Mouse (Mus musculus) lung, embryonic 16.5 days (tissue): ENCODE results near the gene Trim72. TPM values are rescaled to one million over a fixed set of nuclear protein-coding genes. Genes with fewer than 3 reads are reported as not detected.

Source experiments
- ATAC-seq: fragments of 200-750 bp; cut with Nextera tagmentation; 2 replicates; pipeline ENCODE4 v1.8.0; 2017; ENCODE audit warnings: low read depth, mild to moderate bottlenecking, moderate library complexity
- H3K27ac ChIP-seq: fragments of 300-500 bp; sonication (generic); 2 replicates; pipeline ENCODE4 v1.5.1; 2014; ENCODE audit warnings: mild to moderate bottlenecking, control low read depth, low read length
- H3K27me3 ChIP-seq: fragments of 300-500 bp; sonication (generic); 2 replicates; pipeline ENCODE4 v1.6.1; 2014; ENCODE audit warnings: low read depth, low read length, mixed read lengths; ENCODE audit not compliant: control insufficient read depth, insufficient read depth
- H3K36me3 ChIP-seq: fragments of 300-500 bp; sonication (generic); 2 replicates; pipeline ENCODE4 v1.6.1; 2014; ENCODE audit warnings: low read length; ENCODE audit not compliant: control insufficient read depth, insufficient read depth
- H3K4me1 ChIP-seq: fragments of 300-500 bp; sonication (generic); replicated peaks from 2 replicates; pipeline ENCODE4 v1.6.1; 2014; ENCODE audit warnings: low read length, mixed read lengths; ENCODE audit not compliant: control insufficient read depth, insufficient read depth
- H3K4me2 ChIP-seq: fragments of 300-500 bp; sonication (generic); 2 replicates; pipeline ENCODE4 v1.6.1; 2014; ENCODE audit warnings: low read depth, low read length, control low read depth
- H3K4me3 ChIP-seq: fragments of 300-500 bp; sonication (generic); 2 replicates; pipeline ENCODE4 v1.5.1; 2014; ENCODE audit warnings: mild to moderate bottlenecking, low read length, control low read depth
- H3K9ac ChIP-seq: fragments of 300-500 bp; sonication (generic); 2 replicates; pipeline ENCODE4 v1.6.1; 2014; ENCODE audit warnings: low read length, control low read depth
- H3K9me3 ChIP-seq: fragments of 300-500 bp; sonication (generic); 2 replicates; pipeline ENCODE4 v1.6.1; 2016; ENCODE audit warnings: low read length; ENCODE audit not compliant: control insufficient read depth
- WGBS: fragments of 180-500 bp; shearing (Covaris S2); extraction: QIAGEN DNeasy Blood & Tissue Kit; methylation state at CpG from one replicate; pipeline ENCODE4 v1.1.7; 2014; 5-methylcytosine and 5-hydroxymethylcytosine counted together
- polyA plus RNA-seq: library from polyadenylated mRNA; unstranded; fragments of >200 nt; fragmentation: Nextera tagmentation; extraction: Ambion mirVana; gene quantifications from 2 replicates; pipeline ENCODE4 v1.2.1, GENCODE M21; 2015

Gene Trim72
- 0.28 and 0.63 TPM in 2 replicates for polyA plus RNA-seq

DNA sequence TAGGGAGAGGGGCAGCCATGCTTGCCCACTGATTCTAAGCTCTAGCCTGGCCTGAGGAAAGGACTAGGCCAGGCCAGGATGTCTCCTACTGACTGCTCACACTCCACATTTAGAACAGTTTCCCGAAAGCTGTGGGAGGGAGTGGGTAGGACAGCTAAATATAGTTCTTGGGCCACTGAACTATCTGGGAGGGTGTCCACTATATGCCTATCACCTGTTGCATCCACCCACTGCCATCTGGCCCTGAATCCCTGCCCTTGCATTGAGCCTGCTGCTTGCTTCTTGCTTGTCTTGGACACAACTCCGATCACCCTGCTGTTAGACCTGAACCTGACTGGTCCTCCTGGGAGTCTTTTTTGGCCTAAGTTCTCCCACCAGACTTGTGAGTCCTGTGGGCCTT, at the start of gene Trim72:
Gene Trim72, plus strand, starts transcription at position 262 of the 400 bp plus-strand sequence.
- Histone ChIP-seq H3K27me3 (no peaks in the 10 kb centered on the region), H3K4me1 (peaks cover 8% of the 10 kb centered on the region; the same call in 1 of the 2 replicates), H3K4me2 (peak within 1 kb of the TSS; percentile 49), H3K4me3 (peak within 1 kb of the TSS; percentile 28), H3K9me3 (no peaks in the 10 kb centered on the region), H3K27ac (peak within 1 kb of the TSS; percentile 87), H3K9ac (peak within 1 kb of the TSS; percentile 59), H3K36me3 (no peaks in the 10 kb centered on the region)
- whole genome bisulfite sequencing: 79% methylated on average over 2 of the region's 2 CpGs
- no peak for ATAC-seq

DNA sequence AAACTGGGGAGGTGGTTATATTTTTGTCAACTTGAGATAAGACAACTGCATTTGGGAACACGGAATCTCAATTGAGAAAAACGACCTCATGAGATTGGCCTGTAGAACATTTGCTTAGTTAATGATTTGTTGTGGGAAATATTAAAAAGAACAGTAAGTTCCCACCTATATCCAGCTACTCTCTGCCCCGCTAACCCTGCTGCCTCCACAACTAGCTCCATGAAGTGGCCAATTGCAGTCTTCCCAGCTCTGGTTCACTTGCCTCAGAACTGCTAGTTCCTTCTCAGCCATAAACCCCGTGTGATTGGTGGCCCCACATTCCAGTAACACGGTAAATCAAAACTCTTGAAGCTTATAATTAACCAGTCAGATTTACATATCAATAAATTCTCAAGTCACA, 44.4 kb upstream of the Trim72 start:
- 48% methylated on average over 5 of the region's 5 CpGs for WGBS
- Histone ChIP-seq H3K9ac (no peak overlapping the region), H3K27ac (no peak overlapping the region), H3K4me1 (no peaks in the 10 kb centered on the region), H3K4me2 (no peak overlapping the region), H3K4me3 (no peak overlapping the region), H3K27me3 (no peaks in the 10 kb centered on the region), H3K36me3 (no peaks in the 10 kb centered on the region), H3K9me3 (no peaks in the 10 kb centered on the region)
- no peak for ATAC-seq

DNA sequence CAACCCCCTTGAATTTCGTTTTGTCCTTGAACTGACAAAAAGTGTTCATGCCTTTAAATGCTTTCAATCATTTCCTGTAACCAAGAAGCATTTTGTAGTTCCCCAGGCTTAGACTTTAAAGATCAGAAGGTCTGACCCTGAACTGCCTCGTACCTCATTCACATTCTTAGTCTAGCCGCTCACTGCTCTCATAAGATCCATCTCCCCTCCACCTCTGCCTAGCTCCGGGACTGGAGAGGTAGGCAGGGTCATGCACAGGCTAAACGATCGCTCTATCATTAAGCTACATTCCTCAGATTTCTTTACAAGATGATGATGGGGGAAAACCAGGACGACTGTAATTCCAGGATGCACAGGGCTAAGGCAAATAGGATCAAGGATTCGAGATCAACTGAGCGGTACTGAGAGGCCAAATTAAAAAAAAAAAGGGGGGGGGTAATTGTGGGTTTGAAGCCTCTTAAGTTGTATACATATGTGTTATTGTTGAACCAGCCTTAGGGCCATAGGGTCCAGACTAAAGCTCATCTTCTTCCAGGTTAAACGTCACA, 37.3 kb upstream of the Trim72 start:
- ATAC-seq: no peak
- Histone ChIP-seq H3K4me3 (peak overlapping the region; percentile 97), H3K27me3 (no peaks in the 10 kb centered on the region), H3K36me3 (peaks cover 15% of the 10 kb centered on the region), H3K9ac (peak overlapping the region; percentile 98), H3K27ac (peak overlapping the region; percentile 98), H3K9me3 (no peaks in the 10 kb centered on the region), H3K4me2 (peak overlapping the region; percentile 81), H3K4me1 (peaks cover 16% of the 10 kb centered on the region)
- WGBS: 4% methylated on average over 10 of the region's 10 CpGs

DNA sequence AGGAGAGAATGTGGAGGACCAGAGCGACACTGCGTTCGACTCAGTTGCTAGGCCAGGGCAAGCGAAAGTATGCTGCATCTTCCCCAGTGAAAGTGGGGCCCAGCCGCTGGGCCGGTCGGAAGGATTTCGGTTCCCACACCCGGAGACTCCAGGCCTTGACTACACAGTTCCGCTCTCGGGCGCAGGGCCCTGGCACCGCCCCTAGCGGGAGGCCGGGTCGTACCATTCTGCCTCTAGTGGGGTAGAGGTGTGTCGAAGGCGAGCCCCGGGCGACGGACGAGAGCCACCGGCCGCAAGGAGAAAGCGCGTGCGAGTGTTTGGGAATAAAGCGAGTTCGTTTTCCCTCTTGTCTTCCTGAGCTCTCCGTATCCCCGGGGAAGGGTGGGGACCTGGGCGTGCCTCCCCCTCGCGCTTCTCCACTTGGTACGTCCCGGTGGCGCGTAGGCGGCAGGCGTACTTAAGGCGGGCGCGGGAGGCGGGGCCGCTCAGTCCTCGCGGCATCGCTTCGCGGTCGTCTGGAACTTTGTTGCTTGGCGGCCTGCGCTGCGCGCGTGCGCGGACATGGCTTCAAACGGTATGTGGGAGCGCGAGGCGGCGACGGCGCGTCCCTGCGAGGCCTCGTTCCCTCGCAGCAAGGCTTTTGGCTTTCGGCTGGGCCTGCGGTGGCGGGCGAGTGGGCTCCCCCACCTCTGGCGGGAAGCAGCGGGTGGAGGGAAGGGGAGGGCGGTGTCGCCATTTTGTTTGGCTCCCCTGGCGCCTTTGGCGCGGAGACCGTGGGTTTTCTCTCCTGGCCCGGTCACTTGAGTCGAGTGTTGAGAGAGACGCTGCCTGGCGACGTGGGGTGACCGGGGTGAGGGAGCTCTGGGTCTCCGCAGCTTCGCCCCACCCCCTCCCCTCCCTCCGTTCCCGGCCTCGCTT, 36.5 kb upstream of the Trim72 start, which contains the start of gene Fus:
Gene Fus, plus strand, starts transcription at position 454 of the 918 bp plus-strand sequence.
- H3K27ac ChIP-seq: peak within 1 kb of the TSS; percentile 98
- H3K27me3 ChIP-seq: no peaks in the 10 kb centered on the region
- H3K9ac ChIP-seq: peak within 1 kb of the TSS; percentile 98
- peak; percentile 95 for ATAC-seq
- H3K9me3 ChIP-seq: no peaks in the 10 kb centered on the region
- WGBS: under 1% methylated on average over 92 of the region's 92 CpGs
- H3K4me3 ChIP-seq: peak within 1 kb of the TSS; percentile 97
- peak within 1 kb of the TSS; percentile 81 for H3K4me2 ChIP-seq
- peaks cover 21% of the 10 kb centered on the region for H3K36me3 ChIP-seq
- H3K4me1 ChIP-seq: peaks cover 16% of the 10 kb centered on the region

DNA sequence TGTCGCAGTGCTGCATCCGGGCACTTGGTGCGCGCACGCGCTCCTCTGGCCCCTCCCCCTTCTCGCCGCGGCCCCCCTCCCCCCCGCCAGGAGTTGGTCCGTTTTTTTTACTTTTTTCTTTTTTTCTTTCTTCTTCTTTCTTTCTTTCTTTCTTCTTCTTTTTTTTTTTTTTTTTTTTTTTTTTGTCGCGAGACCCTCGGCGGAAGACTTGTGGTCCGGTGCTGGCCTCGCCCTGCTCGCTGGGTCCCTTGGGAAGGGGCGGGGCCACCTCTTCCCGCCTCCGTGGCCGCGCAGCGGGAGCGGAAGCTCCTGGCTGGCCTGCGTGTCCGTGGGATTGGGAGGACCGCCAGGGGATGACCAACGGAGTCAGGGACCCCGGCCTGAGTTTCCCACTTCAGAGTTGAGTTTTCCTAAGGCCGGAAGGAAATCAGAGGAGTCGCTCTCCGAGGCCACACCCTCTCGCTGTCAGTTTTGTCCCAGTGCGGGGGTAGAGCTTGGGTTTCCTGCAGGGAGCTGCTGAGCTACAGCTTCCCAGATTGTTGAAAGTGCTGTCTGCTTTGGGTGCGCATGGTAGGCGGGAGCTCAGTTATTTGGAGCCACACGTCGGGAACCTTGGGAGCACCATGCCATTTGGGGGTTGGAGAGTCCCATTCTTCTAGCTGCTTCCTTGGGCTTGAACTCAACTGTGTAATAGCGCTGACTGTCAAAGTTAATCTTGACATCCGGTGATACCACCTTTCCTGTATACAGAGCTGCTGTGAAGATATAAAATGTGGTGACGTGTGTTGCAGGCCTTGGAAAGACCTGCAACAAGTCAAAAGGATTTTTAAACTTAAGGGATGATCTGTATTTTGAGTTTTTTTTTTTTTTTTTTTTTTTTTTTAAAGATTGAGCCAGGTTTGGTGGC, 35.6 kb upstream of the Trim72 start:
- Histone ChIP-seq H3K4me1 (peaks cover 16% of the 10 kb centered on the region), H3K4me2 (peak overlapping the region; percentile 73), H3K36me3 (peaks cover 29% of the 10 kb centered on the region), H3K9me3 (no peaks in the 10 kb centered on the region), H3K27ac (peak overlapping the region; percentile 98), H3K4me3 (peak overlapping the region; percentile 97), H3K27me3 (no peaks in the 10 kb centered on the region), H3K9ac (peak overlapping the region; percentile 98)
- WGBS: under 1% methylated on average over 39 of the region's 42 CpGs
- peak; percentile 54 for ATAC-seq

DNA sequence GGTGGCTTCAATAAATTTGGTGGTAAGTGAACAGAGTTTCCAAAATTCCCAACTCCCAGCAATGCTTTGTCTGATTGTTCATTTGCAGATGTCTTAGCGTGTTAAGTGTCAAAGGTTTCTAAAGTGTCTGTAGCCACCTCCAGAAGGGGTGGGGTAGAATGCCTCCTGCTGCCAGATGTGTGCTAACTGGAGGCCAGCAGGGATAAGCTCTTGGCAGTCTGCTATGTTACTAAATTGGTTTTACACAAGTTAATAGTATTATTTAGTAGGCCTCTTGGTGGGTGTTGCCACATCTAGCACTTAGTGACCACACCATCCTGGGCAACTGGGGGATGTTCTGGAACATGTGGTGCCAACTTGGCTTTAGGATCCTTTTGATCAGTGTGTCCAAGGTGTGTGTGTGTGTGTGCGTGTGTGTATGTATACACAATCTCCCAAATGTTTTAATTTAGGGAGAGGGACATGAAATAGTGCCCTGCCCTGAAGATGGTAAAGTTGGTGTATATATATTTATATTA, 29.3 kb upstream of the Trim72 start:
- Histone ChIP-seq H3K9ac (no peak overlapping the region), H3K4me1 (peaks cover 7% of the 10 kb centered on the region; the same call in 1 of the 2 replicates), H3K36me3 (peaks cover 77% of the 10 kb centered on the region), H3K9me3 (no peaks in the 10 kb centered on the region), H3K4me2 (no peak overlapping the region), H3K27me3 (no peaks in the 10 kb centered on the region), H3K27ac (no peak overlapping the region), H3K4me3 (no peak overlapping the region)
- WGBS: 79% methylated on average over 2 of the region's 2 CpGs
- ATAC-seq: no peak

DNA sequence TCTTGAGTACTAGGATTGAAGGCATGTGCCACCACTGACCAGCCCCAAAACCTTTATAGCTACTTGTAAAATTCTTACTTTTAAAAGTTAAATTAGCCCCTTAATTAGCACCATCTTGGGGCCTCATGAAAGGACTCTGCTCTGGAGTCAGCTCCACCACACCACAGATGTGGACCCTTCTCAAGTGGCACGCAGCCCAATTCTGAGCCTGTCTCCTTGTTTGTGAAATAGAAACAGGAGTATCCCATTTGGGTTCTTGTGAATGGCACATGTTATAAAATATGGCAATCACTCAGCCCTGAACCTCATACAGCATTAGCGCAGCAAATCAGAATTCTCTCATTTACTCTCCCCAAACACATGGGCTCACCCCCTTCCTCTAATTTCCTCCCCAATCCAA, 24.9 kb upstream of the Trim72 start:
- no peak overlapping the region for H3K9ac ChIP-seq
- H3K27me3 ChIP-seq: no peaks in the 10 kb centered on the region
- 92% methylated on average over 2 of the region's 2 CpGs for WGBS
- H3K36me3 ChIP-seq: peaks cover 82% of the 10 kb centered on the region
- H3K9me3 ChIP-seq: no peaks in the 10 kb centered on the region
- H3K4me3 ChIP-seq: no peak overlapping the region
- no peaks in the 10 kb centered on the region for H3K4me1 ChIP-seq
- H3K27ac ChIP-seq: no peak overlapping the region
- H3K4me2 ChIP-seq: no peak overlapping the region
- ATAC-seq: no peak

DNA sequence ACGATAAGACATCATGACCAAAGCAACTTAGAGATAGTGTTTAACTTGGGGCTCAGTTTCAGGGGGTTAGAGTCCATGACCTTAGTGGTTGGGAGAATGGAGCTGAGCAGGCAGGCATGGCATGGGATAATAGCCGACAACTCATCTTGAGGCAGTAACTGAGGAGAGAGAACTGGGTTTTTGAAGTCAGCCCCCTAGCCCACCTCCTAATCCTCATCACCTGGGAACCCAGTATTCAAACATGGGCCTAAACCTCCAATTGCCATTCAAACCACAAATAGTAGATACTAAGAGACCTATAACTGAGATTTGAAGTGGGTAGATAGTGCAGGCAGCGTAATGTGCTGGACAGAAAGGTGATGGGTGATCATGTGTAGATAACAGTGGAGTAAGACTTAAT, 23.1 kb upstream of the Trim72 start:
- no peak for ATAC-seq
- no peaks in the 10 kb centered on the region for H3K4me1 ChIP-seq
- no peak overlapping the region for H3K27ac ChIP-seq
- peaks cover 81% of the 10 kb centered on the region for H3K36me3 ChIP-seq
- H3K9me3 ChIP-seq: no peaks in the 10 kb centered on the region
- 89% methylated on average over 3 of the region's 3 CpGs for WGBS
- no peak overlapping the region for H3K4me3 ChIP-seq
- H3K4me2 ChIP-seq: no peak overlapping the region
- H3K27me3 ChIP-seq: no peaks in the 10 kb centered on the region
- no peak overlapping the region for H3K9ac ChIP-seq
